Mouse (Mus musculus) intestine, postnatal 0 days (tissue): ENCODE data around the gene Iqcg. TPM values are rescaled to one million over a fixed set of nuclear protein-coding genes. Genes with fewer than 3 reads are reported as not detected.

Source experiments
- ATAC-seq: fragments of 200-750 bp; cut with Nextera tagmentation; 2 replicates; pipeline ENCODE4 v1.8.0; 2017; ENCODE audit warnings: mild to moderate bottlenecking, moderate TSS enrichment, moderate library complexity
- H3K27ac ChIP-seq: fragments of 300-500 bp; sonication (generic); 2 replicates; pipeline ENCODE4 v1.5.1; 2014; ENCODE audit warnings: mild to moderate bottlenecking, low read depth, low read length, moderate library complexity
- H3K27me3 ChIP-seq: fragments of 300-500 bp; sonication (generic); replicated peaks from 2 replicates; pipeline ENCODE4 v1.6.1; 2014; ENCODE audit warnings: low read length, mixed read lengths; ENCODE audit not compliant: control insufficient read depth, insufficient read depth
- H3K36me3 ChIP-seq: fragments of 300-500 bp; sonication (generic); 2 replicates; pipeline ENCODE4 v1.6.1; 2014; ENCODE audit warnings: mild to moderate bottlenecking, moderate library complexity; ENCODE audit not compliant: control insufficient read depth, insufficient read depth
- H3K4me1 ChIP-seq: fragments of 300-500 bp; sonication (generic); replicated peaks from 2 replicates; pipeline ENCODE4 v1.6.1; 2014; ENCODE audit warnings: antibody characterized with exemption, low read length, mixed read lengths; ENCODE audit not compliant: control insufficient read depth, insufficient read depth
- H3K4me2 ChIP-seq: fragments of 300-500 bp; sonication (generic); replicated peaks from 2 replicates; pipeline ENCODE4 v1.6.1; 2014; ENCODE audit warnings: low read depth, mild to moderate bottlenecking, moderate library complexity
- H3K4me3 ChIP-seq: fragments of 300-500 bp; sonication (generic); 2 replicates; pipeline ENCODE4 v1.5.1; 2014; ENCODE audit warnings: low read depth, low read length
- H3K9ac ChIP-seq: fragments of 300-500 bp; sonication (generic); 2 replicates; pipeline ENCODE4 v1.6.1; 2014; ENCODE audit warnings: mild to moderate bottlenecking, low read depth, low read length
- H3K9me3 ChIP-seq: fragments of 300-500 bp; sonication (generic); 2 replicates; pipeline ENCODE4 v1.6.1; 2016; ENCODE audit warnings: mixed run types; ENCODE audit not compliant: control insufficient read depth
- CTCF ChIP-seq: sonication (generic); IDR thresholded peaks from 2 replicates; pipeline ENCODE4 v1.5.1; 2016; ENCODE audit warnings: low read depth, mild to moderate bottlenecking, control low read depth, antibody characterized with exemption, moderate library complexity
- WGBS: fragments of 180-500 bp; shearing (Covaris S2); extraction: QIAGEN DNeasy Blood & Tissue Kit; methylation state at CpG from one replicate; pipeline ENCODE4 v1.1.7; 2014; 5-methylcytosine and 5-hydroxymethylcytosine counted together
- polyA plus RNA-seq: library from polyadenylated mRNA; unstranded; fragments of >200 nt; fragmentation: Nextera tagmentation; extraction: Ambion mirVana; gene quantifications from 2 replicates; pipeline ENCODE4 v1.2.1, GENCODE M21; 2015

The Iqcg gene
- polyA plus RNA-seq, 1 experiment from 2014 or later: 2.1 TPM

GRCm38 (mm10) chr16:33014921-33015320 is 41.1 kb downstream of the Iqcg start:
- ATAC-seq: no peak

DNA sequence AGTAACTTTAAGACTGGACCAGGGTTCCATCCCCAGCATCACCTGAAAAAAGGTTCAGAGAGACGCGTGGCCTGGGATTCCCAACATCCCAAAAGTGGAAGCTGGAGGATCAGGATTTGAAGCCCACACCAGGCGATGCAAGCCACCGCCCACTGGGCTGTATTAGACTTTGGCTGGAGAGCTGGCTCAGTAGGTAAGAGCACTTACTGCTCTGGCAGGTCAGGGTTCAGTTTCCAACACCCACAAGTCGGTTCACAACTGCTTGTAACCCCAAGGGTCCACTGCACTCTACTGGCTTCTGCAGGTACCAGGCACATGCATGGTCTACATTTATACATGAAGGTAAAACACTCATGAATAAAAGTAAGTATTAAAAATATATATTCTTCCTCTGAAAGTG is 42.2 kb downstream of the Iqcg start:
- H3K27me3 ChIP-seq: no peaks in the 10 kb centered on the region
- no peak for ATAC-seq
- TF ChIP-seq CTCF: no peak
- no peaks in the 10 kb centered on the region for H3K9me3 ChIP-seq
- no peak overlapping the region for H3K9ac ChIP-seq
- no peaks in the 10 kb centered on the region for H3K4me1 ChIP-seq
- no peak overlapping the region for H3K4me2 ChIP-seq
- no peak overlapping the region for H3K4me3 ChIP-seq
- no peak overlapping the region for H3K27ac ChIP-seq
- WGBS: 92% methylated on average over 5 of the region's 5 CpGs
- peaks cover 54% of the 10 kb centered on the region for H3K36me3 ChIP-seq

More at GRCm38 (mm10) chr16:33014921-33015320, 41.1 kb downstream of the Iqcg start:
- no peak overlapping the region for H3K27ac ChIP-seq
- H3K4me1 ChIP-seq: no peaks in the 10 kb centered on the region
- no peaks in the 10 kb centered on the region for H3K9me3 ChIP-seq
- TF ChIP-seq CTCF: no peak
- H3K4me2 ChIP-seq: no peak overlapping the region
- H3K4me3 ChIP-seq: no peak overlapping the region
- WGBS: 88% methylated on average over 1 of the region's 1 CpGs
- H3K36me3 ChIP-seq: peaks cover 44% of the 10 kb centered on the region
- H3K27me3 ChIP-seq: no peaks in the 10 kb centered on the region
- no peak overlapping the region for H3K9ac ChIP-seq

DNA sequence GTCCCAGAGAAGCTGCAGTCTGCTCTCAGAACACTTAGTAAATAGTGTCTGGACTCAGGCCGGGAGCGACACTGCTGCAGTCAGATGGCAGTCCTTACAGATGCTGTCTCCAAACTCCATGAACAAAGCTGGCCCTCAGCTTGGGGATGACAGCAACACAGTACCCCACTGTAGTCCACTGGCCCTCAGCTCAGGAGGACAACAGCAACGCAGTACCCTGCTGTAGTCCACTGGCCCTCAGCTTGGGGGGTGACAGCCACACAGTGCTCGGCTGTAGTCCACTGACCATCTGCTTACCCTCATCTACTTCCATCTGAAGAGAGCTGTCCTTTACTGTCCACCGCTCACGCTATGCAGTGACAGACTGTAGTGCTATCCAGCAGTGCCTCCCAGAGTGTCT is 45.9 kb downstream of the Iqcg start:
- no peak for ATAC-seq

GRCm38 (mm10) chr16:33007436-33007835 is 48.6 kb downstream of the Iqcg start:
- Histone ChIP-seq H3K36me3 (peaks cover 57% of the 10 kb centered on the region), H3K27ac (no peak overlapping the region), H3K4me3 (no peak overlapping the region), H3K9me3 (no peaks in the 10 kb centered on the region), H3K27me3 (no peaks in the 10 kb centered on the region), H3K4me2 (no peak overlapping the region), H3K9ac (no peak overlapping the region), H3K4me1 (no peaks in the 10 kb centered on the region)
- no peak for ATAC-seq
- no peak for TF ChIP-seq CTCF
- WGBS: 92% methylated on average over 7 of the region's 7 CpGs

More for the DNA sequence above, 45.9 kb downstream of the Iqcg start:
- H3K9me3 ChIP-seq: no peaks in the 10 kb centered on the region
- no peaks in the 10 kb centered on the region for H3K4me1 ChIP-seq
- no peak overlapping the region for H3K27ac ChIP-seq
- no peak overlapping the region for H3K4me3 ChIP-seq
- TF ChIP-seq CTCF: no peak
- no peaks in the 10 kb centered on the region for H3K27me3 ChIP-seq
- 91% methylated on average over 6 of the region's 6 CpGs for WGBS
- H3K36me3 ChIP-seq: peaks cover 80% of the 10 kb centered on the region
- H3K4me2 ChIP-seq: no peak overlapping the region
- H3K9ac ChIP-seq: no peak overlapping the region

DNA sequence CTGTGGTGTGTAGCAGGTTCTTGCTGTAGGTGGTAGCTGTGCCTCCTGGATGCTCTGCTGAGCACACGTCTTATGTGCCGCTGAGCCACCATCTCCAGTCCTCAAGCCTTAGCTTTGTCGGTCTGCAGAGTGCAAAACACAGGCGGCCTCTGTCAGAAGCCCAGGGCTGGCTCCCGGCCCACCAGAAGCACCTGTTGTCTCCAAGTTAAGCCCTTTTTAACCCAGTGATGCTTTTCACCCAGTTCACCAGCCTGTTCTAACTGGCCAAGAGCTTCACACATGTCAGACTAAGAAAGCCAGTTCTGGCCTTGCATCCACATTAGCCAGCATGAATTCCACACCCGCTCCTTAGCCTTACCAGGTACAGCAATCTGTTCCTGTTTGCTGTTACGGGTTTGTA is 49.1 kb downstream of the Iqcg start:
- no peaks in the 10 kb centered on the region for H3K4me1 ChIP-seq
- peaks cover 53% of the 10 kb centered on the region for H3K36me3 ChIP-seq
- H3K9me3 ChIP-seq: no peaks in the 10 kb centered on the region
- TF ChIP-seq CTCF: no peak
- H3K27me3 ChIP-seq: no peaks in the 10 kb centered on the region
- ATAC-seq: no peak
- WGBS: 92% methylated on average over 7 of the region's 7 CpGs
- H3K9ac ChIP-seq: no peak overlapping the region
- no peak overlapping the region for H3K27ac ChIP-seq
- no peak overlapping the region for H3K4me2 ChIP-seq
- no peak overlapping the region for H3K4me3 ChIP-seq

DNA sequence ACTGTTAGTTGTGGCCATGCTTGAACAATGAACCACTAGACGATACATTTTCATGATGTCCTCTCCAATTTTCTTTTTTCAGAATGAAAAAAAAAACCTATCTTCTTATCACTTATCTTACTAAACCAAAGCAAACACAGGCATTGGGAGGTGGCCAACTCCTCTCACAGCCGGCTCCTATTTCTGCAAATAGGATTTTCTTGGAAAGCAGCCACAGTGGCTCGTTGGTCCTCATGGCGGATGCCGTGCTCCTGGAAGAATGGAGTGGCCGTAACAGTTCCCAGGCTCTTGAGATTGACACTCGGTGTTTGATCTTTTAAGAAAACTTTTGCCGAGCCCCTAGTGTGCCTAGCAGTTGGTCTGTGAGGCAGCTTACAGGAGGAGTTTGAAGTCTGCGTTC is 50.8 kb downstream of the Iqcg start:
- 29% methylated on average over 9 of the region's 9 CpGs for WGBS
- H3K4me2 ChIP-seq: no peak overlapping the region
- no peaks in the 10 kb centered on the region for H3K4me1 ChIP-seq
- no peaks in the 10 kb centered on the region for H3K27me3 ChIP-seq
- H3K4me3 ChIP-seq: no peak overlapping the region
- ATAC-seq: no peak
- H3K9ac ChIP-seq: no peak overlapping the region
- no peaks in the 10 kb centered on the region for H3K9me3 ChIP-seq
- TF ChIP-seq CTCF: no peak
- peaks cover 59% of the 10 kb centered on the region for H3K36me3 ChIP-seq
- H3K27ac ChIP-seq: no peak overlapping the region

GRCm38 (mm10) chr16:32992158-32992557 is 63.9 kb downstream of the Iqcg start:
- H3K27me3 ChIP-seq: no peaks in the 10 kb centered on the region
- TF ChIP-seq CTCF: no peak
- no peak overlapping the region for H3K4me2 ChIP-seq
- 92% methylated on average over 5 of the region's 5 CpGs for WGBS
- H3K27ac ChIP-seq: no peak overlapping the region
- no peaks in the 10 kb centered on the region for H3K4me1 ChIP-seq
- no peak for ATAC-seq
- no peak overlapping the region for H3K9ac ChIP-seq
- H3K9me3 ChIP-seq: no peaks in the 10 kb centered on the region
- H3K36me3 ChIP-seq: peaks cover 34% of the 10 kb centered on the region
- no peak overlapping the region for H3K4me3 ChIP-seq
